Mouse (Mus musculus): Measurements from ENCODE around the gene Kbtbd4.

The Kbtbd4 gene

DNA sequence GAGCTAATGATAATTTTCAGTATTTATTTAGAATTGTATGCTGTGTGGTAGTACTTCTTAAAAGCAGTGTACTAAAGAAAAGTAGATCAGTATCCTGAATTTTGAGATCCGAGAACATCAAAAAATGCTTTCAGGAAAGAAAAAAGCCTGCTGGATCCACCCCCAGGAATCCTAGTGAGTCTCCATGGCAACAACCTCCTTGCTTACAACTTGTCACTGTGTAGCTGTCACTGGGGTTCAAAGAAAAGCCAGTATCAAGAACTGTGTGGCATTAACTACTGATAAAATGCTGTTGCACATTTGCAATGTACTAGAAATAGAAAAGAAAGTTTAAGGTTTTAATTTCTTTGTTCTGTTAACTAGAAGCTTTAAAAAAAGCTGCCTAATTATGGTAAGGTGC lies 51.5 kb downstream of the Kbtbd4 start:
- no peak for DNase-seq (ENCODE audit: low spot score in 2 of 2)

GRCm38 (mm10) chr2:90958856-90959255 lies 54.3 kb downstream of the Kbtbd4 start:
- no peak for DNase-seq (ENCODE audit: low spot score in 2 of 2)

DNA sequence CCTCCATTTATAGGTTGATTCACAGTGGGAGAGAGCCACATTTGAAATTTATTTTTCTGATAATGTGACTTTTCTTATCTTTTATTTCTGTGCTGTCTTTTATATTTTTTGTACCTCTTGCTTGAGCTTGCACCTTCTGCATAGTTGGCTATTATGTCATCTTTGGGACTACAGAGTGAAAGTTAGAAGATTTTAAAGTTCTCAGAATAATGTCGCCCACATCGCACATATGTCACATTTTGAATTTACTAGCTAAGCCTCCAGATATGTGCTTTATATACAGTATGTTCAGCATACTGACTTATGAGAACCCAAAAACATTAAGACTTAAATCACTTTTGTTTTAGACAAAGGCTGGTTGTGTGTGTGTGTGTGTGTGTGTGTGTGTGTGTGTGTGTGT lies 55.5 kb downstream of the Kbtbd4 start:
- DNase-seq (ENCODE audit: low spot score in 2 of 2) = no peak
